Mouse (Mus musculus): ENCODE results near the gene Man2a1.

DNA sequence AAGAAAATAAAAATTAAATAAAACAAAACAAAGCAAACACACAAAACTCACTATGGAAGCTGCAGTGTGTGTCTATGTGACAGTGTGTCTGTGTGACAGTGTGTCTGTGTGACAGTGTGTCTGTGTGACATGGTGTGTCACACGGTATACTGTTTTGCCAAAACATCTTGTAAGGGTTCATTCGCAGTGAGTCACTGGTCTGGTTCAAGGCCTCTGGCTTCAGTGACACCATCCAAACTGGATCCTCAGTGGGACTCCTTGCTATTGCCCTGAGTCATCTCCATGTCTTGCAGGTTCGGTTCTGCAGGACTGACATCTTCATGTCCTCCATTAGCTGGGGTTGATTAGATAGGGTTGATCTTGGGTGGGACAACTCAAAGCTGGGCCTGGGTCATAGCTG is 191.5 kb downstream of the Man2a1 start:
- TF ChIP-seq POLR2A (IDR thresholded peaks at IDR 0.05; ENCODE audit: low read depth, low read length): no peak
- TF ChIP-seq CTCF (IDR thresholded peaks at IDR 0.05; ENCODE audit: borderline replicate concordance, insufficient read depth, low read length): no peak

Data from embryonic fibroblast, embryonic 13.5 days (primary cell).